Mouse (Mus musculus) neural tube, embryonic 11.5 days (tissue): Measurements from ENCODE around the gene Tmem104. TPM values are rescaled to one million over a fixed set of nuclear protein-coding genes. Genes with fewer than 3 reads are reported as not detected.

Source experiments
- ATAC-seq: fragments of 200-750 bp; cut with Nextera tagmentation; 2 replicates; pipeline ENCODE4 v1.8.0; 2017; ENCODE audit warnings: moderate number of reproducible peaks, mild to moderate bottlenecking, moderate TSS enrichment, moderate library complexity; ENCODE audit not compliant: insufficient read depth, low FRiP score, low TSS enrichment
- DNase-seq: peaks from one replicate; pipeline ENCODE4 v3.0.0-alpha.2; 2015; ENCODE audit warnings: low spot score
- H3K27ac ChIP-seq: fragments of 300-500 bp; sonication (generic); 2 replicates; pipeline ENCODE4 v1.5.1; 2014; ENCODE audit warnings: low read depth, mild to moderate bottlenecking, low read length
- H3K27me3 ChIP-seq: fragments of 300-500 bp; sonication (generic); 2 replicates; pipeline ENCODE4 v1.6.1; 2014; ENCODE audit warnings: mild to moderate bottlenecking, low read length, mixed read lengths; ENCODE audit not compliant: control insufficient read depth, insufficient read depth
- H3K36me3 ChIP-seq: fragments of 300-500 bp; sonication (generic); 2 replicates; pipeline ENCODE4 v1.6.1; 2014; ENCODE audit warnings: mild to moderate bottlenecking, low read length, moderate library complexity, mixed read lengths; ENCODE audit not compliant: control insufficient read depth, insufficient read depth
- H3K4me1 ChIP-seq: fragments of 300-500 bp; sonication (generic); 2 replicates; pipeline ENCODE4 v1.6.1; 2014; ENCODE audit warnings: low read length, mixed read lengths; ENCODE audit not compliant: control insufficient read depth, insufficient read depth
- H3K4me2 ChIP-seq: fragments of 300-500 bp; sonication (generic); 2 replicates; pipeline ENCODE4 v1.6.1; 2014; ENCODE audit warnings: low read depth, mild to moderate bottlenecking, moderate library complexity
- H3K4me3 ChIP-seq: fragments of 300-500 bp; sonication (generic); 2 replicates; pipeline ENCODE4 v1.5.1; 2014; ENCODE audit warnings: low read depth, low read length
- H3K9ac ChIP-seq: fragments of 300-500 bp; sonication (generic); 2 replicates; pipeline ENCODE4 v1.6.1; 2014; ENCODE audit warnings: mild to moderate bottlenecking, low read length
- H3K9me3 ChIP-seq: fragments of 300-500 bp; sonication (generic); 2 replicates; pipeline ENCODE4 v1.6.1; 2016; ENCODE audit warnings: low read length; ENCODE audit not compliant: control insufficient read depth
- WGBS: fragments of 180-500 bp; shearing (Covaris S2); extraction: QIAGEN DNeasy Blood & Tissue Kit; methylation state at CpG from one replicate; pipeline ENCODE4 v1.1.7; 2014; 5-methylcytosine and 5-hydroxymethylcytosine counted together
- polyA plus RNA-seq: library from polyadenylated mRNA; unstranded; fragments of >200 nt; fragmentation: Nextera tagmentation; extraction: Ambion mirVana; gene quantifications from 2 replicates; pipeline ENCODE4 v1.2.1, GENCODE M21; 2014

Gene Tmem104
- polyA plus RNA-seq, 1 experiment from 2014 or later = 11.0 TPM

DNA sequence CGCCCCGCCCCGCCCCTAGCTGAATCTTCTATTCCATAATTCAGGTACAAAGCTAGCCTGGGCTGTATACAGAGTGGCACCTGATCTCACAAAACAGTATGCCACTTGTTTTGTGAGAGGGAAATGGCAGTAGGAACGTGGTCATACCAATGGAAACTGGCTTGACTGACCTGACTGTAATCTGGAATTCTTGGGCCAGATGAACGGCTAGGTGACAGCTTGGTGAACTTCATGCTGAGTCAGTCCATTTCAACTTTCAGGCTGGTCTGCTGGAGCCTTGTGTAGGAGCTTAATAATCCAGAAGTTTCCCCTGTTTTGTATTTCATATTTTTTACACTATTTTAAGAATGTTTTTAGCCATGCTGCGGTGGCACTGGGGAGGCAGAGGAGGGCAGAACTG lies 90.9 kb downstream of the Tmem104 start:
- H3K4me2 ChIP-seq = no peak overlapping the region; the same call in 1 of the 2 replicates
- no peak for ATAC-seq
- H3K36me3 ChIP-seq = no peaks in the 10 kb centered on the region; the same call in 1 of the 2 replicates
- H3K9ac ChIP-seq = no peak overlapping the region
- DNase-seq = no peak
- no peaks in the 10 kb centered on the region for H3K9me3 ChIP-seq
- peaks cover 8% of the 10 kb centered on the region for H3K4me1 ChIP-seq
- 70% methylated on average over 6 of the region's 6 CpGs for WGBS
- no peak overlapping the region for H3K4me3 ChIP-seq
- no peaks in the 10 kb centered on the region for H3K27me3 ChIP-seq
- H3K27ac ChIP-seq = no peak overlapping the region

DNA sequence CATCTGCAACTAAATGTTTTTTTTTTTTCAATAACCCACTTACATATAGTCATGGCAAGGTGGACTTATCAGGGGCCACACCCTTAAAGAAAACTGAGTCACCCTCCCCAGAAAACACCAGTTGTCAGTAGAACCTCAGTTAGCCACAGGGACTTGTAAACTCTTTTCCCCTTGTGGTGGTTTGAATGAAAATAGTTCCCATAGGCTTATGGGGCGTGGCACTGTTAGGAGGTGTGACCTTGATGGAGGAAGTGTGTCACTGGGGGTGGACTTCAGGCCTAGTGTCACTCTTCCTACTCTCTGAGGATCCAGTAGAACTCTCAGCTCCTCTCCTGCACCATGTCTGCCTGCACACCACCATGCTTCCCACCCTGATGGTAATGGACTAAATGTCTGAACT lies 92.4 kb downstream of the Tmem104 start:
- no peak overlapping the region for H3K4me3 ChIP-seq
- H3K27me3 ChIP-seq = no peaks in the 10 kb centered on the region
- no peak for ATAC-seq
- H3K4me1 ChIP-seq = peaks cover 8% of the 10 kb centered on the region
- H3K9me3 ChIP-seq = no peaks in the 10 kb centered on the region
- WGBS = 76% methylated on average over 1 of the region's 1 CpGs
- no peak overlapping the region for H3K9ac ChIP-seq
- H3K27ac ChIP-seq = no peak overlapping the region
- no peaks in the 10 kb centered on the region for H3K36me3 ChIP-seq
- no peak for DNase-seq
- H3K4me2 ChIP-seq = no peak overlapping the region

- Histone ChIP-seq H3K9ac (no peak overlapping the region), H3K4me3 (no peak overlapping the region), H3K27me3 (no peaks in the 10 kb centered on the region), H3K4me2 (no peak overlapping the region), H3K27ac (no peak overlapping the region), H3K36me3 (no peaks in the 10 kb centered on the region), H3K4me1 (peaks cover 3% of the 10 kb centered on the region; the same call in 1 of the 2 replicates), H3K9me3 (no peaks in the 10 kb centered on the region)
- DNase-seq (no peak), ATAC-seq (no peak)
- WGBS = 72% methylated on average over 8 of the region's 8 CpGs
Observed at GRCm38 (mm10) chr11:115282295-115282694, 95.0 kb downstream of the Tmem104 start.

- 86% methylated on average over 8 of the region's 8 CpGs for WGBS
- Histone ChIP-seq H3K36me3 (no peaks in the 10 kb centered on the region), H3K4me1 (peaks cover under 1% of the 10 kb centered on the region; the same call in 1 of the 2 replicates), H3K27ac (no peak overlapping the region), H3K27me3 (no peaks in the 10 kb centered on the region), H3K9ac (no peak overlapping the region), H3K9me3 (no peaks in the 10 kb centered on the region), H3K4me3 (no peak overlapping the region), H3K4me2 (no peak overlapping the region)
- DNase-seq = no peak
- ATAC-seq = no peak
Observed at GRCm38 (mm10) chr11:115282723-115283485, 95.6 kb downstream of the Tmem104 start.

- ATAC-seq = no peak
- WGBS = 80% methylated on average over 9 of the region's 9 CpGs
Observed at GRCm38 (mm10) chr11:115283486-115283765, 96.1 kb downstream of the Tmem104 start.

GRCm38 (mm10) chr11:115283891-115284620 lies 96.8 kb downstream of the Tmem104 start:
- Histone ChIP-seq H3K9me3 (no peaks in the 10 kb centered on the region), H3K36me3 (no peaks in the 10 kb centered on the region), H3K27me3 (no peaks in the 10 kb centered on the region), H3K4me3 (no peak overlapping the region), H3K4me2 (no peak overlapping the region), H3K27ac (no peak overlapping the region), H3K4me1 (no peaks in the 10 kb centered on the region), H3K9ac (no peak overlapping the region)
- DNase-seq (no peak), ATAC-seq (no peak)
- 84% methylated on average over 12 of the region's 12 CpGs for WGBS

More at GRCm38 (mm10) chr11:115283486-115283765, 96.1 kb downstream of the Tmem104 start:
- no peaks in the 10 kb centered on the region for H3K9me3 ChIP-seq
- no peaks in the 10 kb centered on the region for H3K4me1 ChIP-seq
- no peak overlapping the region for H3K9ac ChIP-seq
- no peak overlapping the region for H3K4me2 ChIP-seq
- no peak overlapping the region for H3K4me3 ChIP-seq
- no peaks in the 10 kb centered on the region for H3K27me3 ChIP-seq
- no peaks in the 10 kb centered on the region for H3K36me3 ChIP-seq
- no peak overlapping the region for H3K27ac ChIP-seq
- no peak for DNase-seq

DNA sequence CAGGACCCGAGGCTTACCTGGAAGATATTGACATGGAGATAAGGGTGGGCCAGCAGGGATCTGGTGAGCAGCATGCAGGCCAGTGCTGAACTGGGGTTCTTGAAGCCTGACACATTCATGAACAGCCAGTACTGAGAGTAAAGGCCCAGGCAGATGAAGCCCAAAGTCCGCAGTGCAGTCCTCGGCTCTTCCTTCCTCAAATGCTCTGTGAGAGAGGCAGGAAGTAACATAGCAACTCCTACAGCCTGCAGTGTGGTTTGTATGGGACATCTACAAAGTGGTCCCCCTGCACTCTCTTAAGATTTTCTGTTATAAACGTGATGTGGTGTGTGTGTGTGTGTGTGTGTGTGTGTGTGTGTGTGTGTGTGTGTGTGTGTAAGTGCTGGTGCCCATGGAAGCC lies 98.0 kb downstream of the Tmem104 start:
- Histone ChIP-seq H3K9ac (no peak overlapping the region), H3K9me3 (no peaks in the 10 kb centered on the region), H3K27me3 (no peaks in the 10 kb centered on the region), H3K36me3 (no peaks in the 10 kb centered on the region), H3K4me2 (no peak overlapping the region), H3K27ac (no peak overlapping the region), H3K4me3 (no peak overlapping the region), H3K4me1 (no peaks in the 10 kb centered on the region)
- DNase-seq = no peak
- no peak for ATAC-seq
- 66% methylated on average over 4 of the region's 4 CpGs for WGBS

DNA sequence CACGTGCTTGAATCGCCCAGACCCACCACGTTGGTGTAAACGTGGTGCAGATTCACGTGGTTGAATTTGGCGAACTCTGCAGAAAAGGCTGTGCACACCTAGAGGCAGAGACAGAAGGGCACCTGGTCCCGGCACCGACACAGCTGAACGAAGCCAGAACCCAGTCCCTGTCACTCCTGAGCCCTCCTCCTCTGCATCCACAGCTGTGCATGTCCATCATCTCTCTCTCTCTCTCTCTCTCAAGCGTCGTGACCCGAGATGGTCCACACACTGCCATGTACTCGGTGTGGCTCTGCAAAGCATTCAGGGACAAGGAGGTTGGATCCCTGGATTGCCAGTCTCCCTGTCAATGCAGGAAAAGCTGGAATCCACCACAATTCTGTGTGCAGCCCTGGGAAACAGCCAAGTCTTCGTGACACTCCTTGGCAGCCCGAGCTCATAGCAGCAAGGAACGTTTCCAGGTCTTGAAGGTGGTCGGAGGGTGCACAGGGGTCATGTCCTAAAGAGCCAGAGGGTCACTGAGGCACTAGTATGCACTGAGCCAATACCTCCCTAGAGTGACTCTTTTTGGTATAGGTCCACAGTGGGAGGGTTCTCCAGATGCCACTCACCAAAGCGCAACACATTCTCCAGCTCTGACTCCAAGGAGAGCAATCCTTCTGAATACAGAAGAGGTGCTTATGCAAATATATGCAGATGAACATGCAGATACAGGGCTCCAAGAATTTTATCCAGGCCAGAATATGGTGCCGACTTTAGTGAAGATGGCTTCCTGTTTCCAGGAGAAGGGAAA lies 99.1 kb downstream of the Tmem104 start:
- DNase-seq (no peak), ATAC-seq (no peak)
- Histone ChIP-seq H3K36me3 (no peaks in the 10 kb centered on the region), H3K4me3 (no peak overlapping the region), H3K27me3 (no peaks in the 10 kb centered on the region), H3K4me1 (no peaks in the 10 kb centered on the region), H3K9ac (no peak overlapping the region), H3K27ac (no peak overlapping the region), H3K4me2 (no peak overlapping the region), H3K9me3 (no peaks in the 10 kb centered on the region)
- 78% methylated on average over 19 of the region's 19 CpGs for WGBS
